Mouse (Mus musculus): ENCODE data around the gene Lmo2. TPM values are rescaled to one million over a fixed set of nuclear protein-coding genes. Genes with fewer than 3 reads are reported as not detected.
"Not testable (repeated sequence)": the region's sequence is repeated elsewhere in the genome, so short reads cannot be mapped to it uniquely, and the experiment has no call there.

Lmo2 gene
- polyA plus RNA-seq, 1 experiment from 2014 or later: 33.1 TPM

DNA sequence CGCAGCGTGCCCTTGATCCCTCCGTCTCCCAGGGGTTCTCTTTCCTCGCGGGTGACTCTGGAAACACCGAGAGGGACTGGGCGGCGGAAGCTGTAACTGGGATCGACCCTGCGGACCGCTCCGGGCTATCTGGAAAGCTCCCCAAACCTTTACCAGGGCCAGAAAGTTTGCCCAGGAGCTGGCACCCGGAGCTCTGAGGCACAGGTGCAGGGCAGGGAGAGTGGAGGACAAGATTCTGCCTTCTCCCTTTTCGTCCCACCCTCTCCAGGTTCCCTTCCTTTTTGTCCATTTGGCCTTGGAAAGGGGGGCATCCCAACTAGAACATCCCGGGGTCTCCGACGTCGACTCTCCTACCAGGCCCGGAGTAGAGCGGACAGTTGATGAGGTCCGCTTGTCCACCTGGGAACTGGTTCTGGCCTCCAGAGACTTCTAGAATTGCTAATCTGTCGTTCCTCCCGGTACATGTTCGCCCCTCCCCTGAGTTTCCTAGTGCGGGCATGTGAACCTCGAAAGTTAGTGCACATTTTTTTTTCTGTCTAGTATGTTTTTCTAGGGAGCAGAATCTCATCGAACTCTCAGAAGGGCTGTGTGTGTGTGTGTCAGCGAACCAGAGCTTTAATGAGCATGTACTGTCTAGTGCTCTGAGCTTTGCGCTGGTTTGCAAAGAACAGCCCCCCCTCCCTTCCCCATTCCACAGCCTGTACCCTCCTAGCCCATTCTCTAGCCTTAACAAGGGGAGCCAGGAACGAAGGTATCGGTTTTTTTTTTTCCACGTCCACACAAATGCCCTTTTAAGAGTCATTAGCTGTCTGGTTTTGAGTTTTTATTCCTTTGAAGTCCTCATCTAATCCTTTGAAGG, 13.2 kb downstream of the Lmo2 start:
- ATAC-seq (ENCODE audit: low FRiP score, low TSS enrichment): no peak; the same call in 1 of the 2 replicates
- peaks cover 10% of the 10 kb centered on the region for H3K4me1 ChIP-seq (ENCODE audit: insufficient read depth, low read length)
- peak overlapping the region; percentile 73 for H3K9ac ChIP-seq (replicated peaks; ENCODE audit: low read length)
- H3K4me2 ChIP-seq (replicated peaks; ENCODE audit: low read depth, low read length): peak overlapping the region; percentile 93
- no peaks in the 10 kb centered on the region for H3K36me3 ChIP-seq (ENCODE audit: insufficient read depth, low read length)
- WGBS: 1% methylated on average over 32 of the region's 32 CpGs
- H3K27me3 ChIP-seq (ENCODE audit: insufficient read depth, low read length): peaks cover 41% of the 10 kb centered on the region
- H3K27ac ChIP-seq (ENCODE audit: low read length): peak overlapping the region; percentile 48
- H3K4me3 ChIP-seq (ENCODE audit: low read length): peak overlapping the region; percentile 75
- H3K9me3 ChIP-seq (ENCODE audit: low read length): no peaks in the 10 kb centered on the region

GRCm38 (mm10) chr2:103971838-103972237, 14.1 kb downstream of the Lmo2 start:
- Histone ChIP-seq H3K4me2 (replicated peaks; ENCODE audit: low read depth, low read length) (peak overlapping the region; percentile 93), H3K36me3 (ENCODE audit: insufficient read depth, low read length) (no peaks in the 10 kb centered on the region), H3K27ac (ENCODE audit: low read length) (no peak overlapping the region), H3K4me3 (ENCODE audit: low read length) (peak overlapping the region; percentile 75), H3K9me3 (ENCODE audit: low read length) (no peaks in the 10 kb centered on the region), H3K4me1 (ENCODE audit: insufficient read depth, low read length) (peaks cover 10% of the 10 kb centered on the region), H3K27me3 (ENCODE audit: insufficient read depth, low read length) (peaks cover 44% of the 10 kb centered on the region), H3K9ac (replicated peaks; ENCODE audit: low read length) (peak overlapping the region; percentile 4; the same call in 1 of the 2 replicates)
- no peak for ATAC-seq (ENCODE audit: low FRiP score, low TSS enrichment)
- WGBS: 7% methylated on average over 3 of the region's 3 CpGs

GRCm38 (mm10) chr2:103975904-103976303, 18.1 kb downstream of the Lmo2 start:
- Histone ChIP-seq H3K9me3 (ENCODE audit: low read length) (no peaks in the 10 kb centered on the region), H3K27me3 (ENCODE audit: insufficient read depth, low read length) (peaks cover 31% of the 10 kb centered on the region), H3K4me3 (ENCODE audit: low read length) (no peak overlapping the region), H3K27ac (ENCODE audit: low read length) (no peak overlapping the region), H3K4me1 (ENCODE audit: insufficient read depth, low read length) (peaks cover 13% of the 10 kb centered on the region; the same call in 1 of the 2 replicates), H3K4me2 (replicated peaks; ENCODE audit: low read depth, low read length) (no peak overlapping the region), H3K36me3 (ENCODE audit: insufficient read depth, low read length) (no peaks in the 10 kb centered on the region), H3K9ac (replicated peaks; ENCODE audit: low read length) (no peak overlapping the region)
- 73% methylated on average over 7 of the region's 7 CpGs for WGBS
- ATAC-seq (ENCODE audit: low FRiP score, low TSS enrichment): no peak

DNA sequence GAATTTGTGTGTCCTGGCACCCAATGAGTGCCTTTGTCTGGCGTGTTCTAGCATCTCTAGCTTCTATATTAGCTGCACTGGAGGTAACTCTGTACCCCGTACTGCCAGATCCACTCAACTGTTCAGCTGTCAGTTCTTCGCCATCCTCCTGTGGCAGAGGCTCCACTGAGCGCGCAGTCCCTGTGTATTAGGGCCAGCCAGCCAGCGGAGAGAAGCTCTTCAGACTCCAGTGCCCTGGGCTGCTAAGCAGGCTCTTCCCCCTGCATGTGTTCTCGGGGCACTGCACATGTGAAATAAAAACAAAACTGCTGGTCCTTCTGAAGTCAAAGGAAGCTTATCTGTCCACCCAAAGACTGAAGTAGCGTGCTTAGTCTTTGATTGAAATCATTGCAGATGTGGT, 19.4 kb downstream of the Lmo2 start:
- H3K36me3 ChIP-seq (ENCODE audit: insufficient read depth, low read length): no peaks in the 10 kb centered on the region
- H3K9me3 ChIP-seq (ENCODE audit: low read length): no peaks in the 10 kb centered on the region
- 54% methylated on average over 8 of the region's 8 CpGs for WGBS
- H3K9ac ChIP-seq (replicated peaks; ENCODE audit: low read length): no peak overlapping the region
- H3K27me3 ChIP-seq (ENCODE audit: insufficient read depth, low read length): peaks cover 20% of the 10 kb centered on the region
- H3K27ac ChIP-seq (ENCODE audit: low read length): no peak overlapping the region
- no peak for ATAC-seq (ENCODE audit: low FRiP score, low TSS enrichment)
- H3K4me1 ChIP-seq (ENCODE audit: insufficient read depth, low read length): peaks cover 13% of the 10 kb centered on the region; the same call in 1 of the 2 replicates
- no peak overlapping the region for H3K4me2 ChIP-seq (replicated peaks; ENCODE audit: low read depth, low read length)
- no peak overlapping the region for H3K4me3 ChIP-seq (ENCODE audit: low read length)

GRCm38 (mm10) chr2:103977716-103978115, 19.9 kb downstream of the Lmo2 start:
- Histone ChIP-seq H3K27me3 (ENCODE audit: insufficient read depth, low read length) (peaks cover 15% of the 10 kb centered on the region), H3K4me3 (ENCODE audit: low read length) (no peak overlapping the region), H3K36me3 (ENCODE audit: insufficient read depth, low read length) (no peaks in the 10 kb centered on the region), H3K9me3 (ENCODE audit: low read length) (no peaks in the 10 kb centered on the region), H3K4me2 (replicated peaks; ENCODE audit: low read depth, low read length) (no peak overlapping the region), H3K27ac (ENCODE audit: low read length) (no peak overlapping the region), H3K9ac (replicated peaks; ENCODE audit: low read length) (no peak overlapping the region), H3K4me1 (ENCODE audit: insufficient read depth, low read length) (peaks cover 13% of the 10 kb centered on the region; the same call in 1 of the 2 replicates)
- WGBS: 45% methylated on average over 9 of the region's 9 CpGs
- ATAC-seq (ENCODE audit: low FRiP score, low TSS enrichment): no peak

- Histone ChIP-seq H3K4me3 (ENCODE audit: low read length) (no peak overlapping the region), H3K9ac (replicated peaks; ENCODE audit: low read length) (no peak overlapping the region), H3K27me3 (ENCODE audit: insufficient read depth, low read length) (0 out of 2 replicates have a peak, but pooled peaks cover under 1% of the 10 kb centered on the region), H3K36me3 (ENCODE audit: insufficient read depth, low read length) (no peaks in the 10 kb centered on the region), H3K27ac (ENCODE audit: low read length) (no peak overlapping the region), H3K4me2 (replicated peaks; ENCODE audit: low read depth, low read length) (no peak overlapping the region), H3K4me1 (ENCODE audit: insufficient read depth, low read length) (peaks cover 13% of the 10 kb centered on the region; the same call in 1 of the 2 replicates), H3K9me3 (ENCODE audit: low read length) (0 out of 2 replicates have a peak, but pooled peaks cover 2% of the 10 kb centered on the region)
- 10% methylated on average over 5 of the region's 5 CpGs for WGBS
- peak; percentile 78 for ATAC-seq (ENCODE audit: low FRiP score, low TSS enrichment)
Measured at GRCm38 (mm10) chr2:103982250-103982649, 24.5 kb downstream of the Lmo2 start.

DNA sequence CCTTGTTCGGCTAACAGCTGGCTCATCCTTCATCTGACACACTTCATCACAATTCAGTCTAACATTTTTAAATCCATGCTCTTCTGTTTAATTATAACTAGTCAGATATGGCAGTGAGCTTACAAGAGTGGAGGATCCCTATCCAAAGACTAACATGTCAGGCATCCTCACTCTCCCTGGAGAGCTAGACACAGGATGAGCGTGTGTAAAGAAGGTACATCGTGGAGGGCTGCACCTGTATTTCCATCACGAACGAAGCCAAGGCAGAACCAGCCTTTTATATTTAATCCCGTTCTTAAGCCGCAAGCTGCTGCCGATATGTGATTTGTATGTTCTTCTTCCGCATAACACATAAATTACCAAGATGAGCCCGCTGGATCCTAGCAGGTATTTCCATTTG, 25.4 kb downstream of the Lmo2 start:
- ATAC-seq (ENCODE audit: low FRiP score, low TSS enrichment): no peak
- Histone ChIP-seq H3K4me2 (replicated peaks; ENCODE audit: low read depth, low read length) (no peak overlapping the region), H3K4me3 (ENCODE audit: low read length) (no peak overlapping the region), H3K9me3 (ENCODE audit: low read length) (0 out of 2 replicates have a peak, but pooled peaks cover 2% of the 10 kb centered on the region), H3K36me3 (ENCODE audit: insufficient read depth, low read length) (no peaks in the 10 kb centered on the region), H3K9ac (replicated peaks; ENCODE audit: low read length) (no peak overlapping the region), H3K27ac (ENCODE audit: low read length) (no peak overlapping the region), H3K4me1 (ENCODE audit: insufficient read depth, low read length) (peaks cover 13% of the 10 kb centered on the region; the same call in 1 of the 2 replicates), H3K27me3 (ENCODE audit: insufficient read depth, low read length) (no peaks in the 10 kb centered on the region)
- 92% methylated on average over 10 of the region's 10 CpGs for WGBS

DNA sequence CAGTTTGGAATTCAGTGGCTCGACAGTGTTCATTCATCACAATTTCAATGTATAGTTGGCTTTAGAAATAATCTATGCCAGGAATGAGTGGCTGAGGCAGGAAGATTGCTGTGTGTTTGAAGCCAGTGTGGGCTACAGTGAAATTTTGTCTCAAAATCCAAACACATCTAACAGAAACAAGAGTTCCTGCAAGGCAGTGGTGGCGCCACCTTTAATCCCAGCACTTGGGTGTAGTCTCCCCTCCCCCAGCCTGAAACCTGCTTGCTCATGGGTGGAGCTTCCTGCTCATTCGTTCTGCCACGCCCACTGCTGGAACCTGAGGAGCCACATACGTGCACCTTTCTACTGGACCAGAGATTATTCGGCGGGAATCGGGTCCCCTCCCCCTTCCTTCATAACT, 29.8 kb downstream of the Lmo2 start:
- WGBS: 62% methylated on average over 5 of the region's 8 CpGs

DNA sequence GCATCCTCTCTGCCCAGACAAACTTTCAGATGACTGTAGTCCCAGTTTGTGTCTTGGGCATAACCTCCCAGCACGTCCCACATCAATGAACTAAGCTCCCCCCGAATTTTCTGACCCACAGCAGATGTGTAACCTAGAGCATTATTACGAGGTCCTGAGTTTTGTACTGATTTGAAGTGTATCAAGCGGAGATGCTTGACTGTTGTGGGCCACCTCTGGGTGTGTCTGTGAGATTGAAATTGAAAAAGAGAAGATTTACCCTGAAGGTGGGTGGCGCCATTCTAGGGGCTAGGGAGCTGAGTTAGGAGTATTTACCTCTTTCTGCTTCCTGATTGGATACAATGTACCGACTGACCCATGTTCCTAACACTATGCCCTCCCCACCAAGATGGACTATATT, 31.9 kb downstream of the Lmo2 start:
- WGBS: 96% methylated on average over 6 of the region's 6 CpGs

More for the DNA sequence above, 29.8 kb downstream of the Lmo2 start:
- H3K36me3 ChIP-seq (ENCODE audit: insufficient read depth, low read length); H3K9ac ChIP-seq (replicated peaks; ENCODE audit: low read length); H3K4me1 ChIP-seq (ENCODE audit: insufficient read depth, low read length); H3K4me2 ChIP-seq (replicated peaks; ENCODE audit: low read depth, low read length); H3K27ac ChIP-seq (ENCODE audit: low read length); H3K4me3 ChIP-seq (ENCODE audit: low read length); H3K9me3 ChIP-seq (ENCODE audit: low read length); H3K27me3 ChIP-seq (ENCODE audit: insufficient read depth, low read length); ATAC-seq (ENCODE audit: low FRiP score, low TSS enrichment): not testable (repeated sequence)

DNA sequence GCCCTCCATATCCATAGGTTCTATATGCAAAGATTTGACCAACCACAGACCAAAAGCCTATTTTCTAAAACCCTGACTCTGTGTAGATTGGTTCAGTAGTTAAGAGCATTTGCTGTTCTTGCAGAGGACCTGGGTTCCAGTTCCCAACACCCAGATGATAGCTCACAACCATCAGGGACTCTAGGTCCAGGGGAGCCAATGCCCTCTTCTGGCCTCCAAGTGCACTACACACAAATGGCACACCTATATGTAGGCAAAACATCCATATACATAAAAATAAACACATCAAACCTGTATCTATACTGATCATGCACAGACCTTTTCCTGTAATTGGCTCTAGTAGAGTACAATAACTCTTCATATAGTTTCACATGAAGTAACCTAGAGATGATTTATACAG, 33.5 kb downstream of the Lmo2 start:
- no peak overlapping the region for H3K27ac ChIP-seq (ENCODE audit: low read length)
- no peak overlapping the region for H3K4me3 ChIP-seq (ENCODE audit: low read length)
- no peaks in the 10 kb centered on the region for H3K36me3 ChIP-seq (ENCODE audit: insufficient read depth, low read length)
- no peak overlapping the region for H3K9ac ChIP-seq (replicated peaks; ENCODE audit: low read length)
- H3K4me2 ChIP-seq (replicated peaks; ENCODE audit: low read depth, low read length): no peak overlapping the region
- H3K27me3 ChIP-seq (ENCODE audit: insufficient read depth, low read length): peaks cover 7% of the 10 kb centered on the region; the same call in 1 of the 2 replicates
- H3K4me1 ChIP-seq (ENCODE audit: insufficient read depth, low read length): no peaks in the 10 kb centered on the region
- 0 out of 2 replicates have a peak, but pooled peaks cover 2% of the 10 kb centered on the region for H3K9me3 ChIP-seq (ENCODE audit: low read length)
- no peak for ATAC-seq (ENCODE audit: low FRiP score, low TSS enrichment)

More for the DNA sequence above, 31.9 kb downstream of the Lmo2 start:
- H3K9me3 ChIP-seq (ENCODE audit: low read length): 0 out of 2 replicates have a peak, but pooled peaks cover 2% of the 10 kb centered on the region
- no peaks in the 10 kb centered on the region for H3K4me1 ChIP-seq (ENCODE audit: insufficient read depth, low read length)
- H3K4me2 ChIP-seq (replicated peaks; ENCODE audit: low read depth, low read length): no peak overlapping the region
- no peaks in the 10 kb centered on the region for H3K36me3 ChIP-seq (ENCODE audit: insufficient read depth, low read length)
- H3K27me3 ChIP-seq (ENCODE audit: insufficient read depth, low read length): peaks cover 7% of the 10 kb centered on the region; the same call in 1 of the 2 replicates
- no peak overlapping the region for H3K9ac ChIP-seq (replicated peaks; ENCODE audit: low read length)
- ATAC-seq (ENCODE audit: low FRiP score, low TSS enrichment): no peak
- H3K27ac ChIP-seq (ENCODE audit: low read length): no peak overlapping the region
- H3K4me3 ChIP-seq (ENCODE audit: low read length): no peak overlapping the region

Data from kidney, embryonic 16.5 days (tissue).